Mouse (Mus musculus): ENCODE measurements at regions not wholly inside any gene's neighbourhood (a gene's known extent, or its start where the extent isn't known, plus 50 kb on each side); places are given as distances from the start of the nearest gene placed in this dataset.
"Not testable (repeated sequence)": the region's sequence is repeated elsewhere in the genome, so short reads cannot be mapped to it uniquely, and the experiment has no call there.

DNA sequence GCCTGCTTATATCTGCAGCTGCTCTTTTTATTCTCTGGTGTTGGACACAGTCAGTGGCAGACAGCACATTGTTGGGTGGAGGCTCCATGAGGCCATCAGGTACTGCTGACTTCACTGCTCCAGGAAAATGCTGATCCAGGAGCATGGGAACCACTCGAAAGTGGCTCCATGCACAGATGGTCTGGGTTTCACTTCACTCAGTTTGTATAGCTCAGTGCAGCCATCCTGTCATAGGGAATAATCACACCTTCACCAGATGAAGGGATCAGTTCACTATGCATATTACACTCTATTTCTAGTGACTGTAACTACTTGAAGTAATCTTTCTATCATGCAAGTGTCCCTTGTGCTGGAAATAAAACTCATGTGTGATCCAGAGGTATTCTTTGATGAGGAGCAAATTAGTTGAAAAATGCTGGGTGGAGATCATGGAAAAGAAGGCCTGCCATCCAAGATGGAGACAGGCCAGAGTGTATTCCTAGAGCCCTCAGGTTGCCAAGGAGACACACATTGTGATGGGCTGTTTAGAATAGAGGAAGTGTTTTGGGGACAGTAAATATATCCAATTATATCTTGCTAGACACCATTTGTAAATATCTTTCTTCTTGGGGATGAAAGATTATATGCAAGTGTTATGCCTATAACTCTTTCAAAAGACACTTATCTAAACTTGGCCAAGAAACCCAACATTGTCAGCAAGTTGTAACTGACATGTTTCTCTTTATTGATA lies 103.7 kb upstream of the Arhgap42 start:
- DNase-seq (ENCODE audit: low read depth): no peak

DNA sequence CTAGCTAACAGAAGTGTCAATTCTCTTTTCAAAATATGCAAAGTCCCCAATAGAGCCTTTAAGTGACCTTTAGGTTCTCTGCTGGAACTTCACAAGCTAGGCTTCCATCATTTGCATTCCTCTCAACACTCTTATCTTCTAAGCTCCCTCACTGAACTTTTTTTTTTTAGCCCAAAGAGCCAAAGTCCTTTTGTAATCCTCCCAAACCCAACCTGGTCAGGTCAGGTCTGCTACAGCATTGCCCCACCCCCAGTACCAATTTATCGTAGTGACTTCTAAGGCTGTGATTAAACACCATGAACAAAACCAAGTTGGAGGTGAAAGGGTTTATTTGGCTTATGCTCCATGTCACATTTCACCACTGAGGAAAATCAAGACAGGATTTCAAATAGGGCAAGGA lies 79.7 kb upstream of the Arhgap42 start:
- DNase-seq (ENCODE audit: low read depth): no peak

DNA sequence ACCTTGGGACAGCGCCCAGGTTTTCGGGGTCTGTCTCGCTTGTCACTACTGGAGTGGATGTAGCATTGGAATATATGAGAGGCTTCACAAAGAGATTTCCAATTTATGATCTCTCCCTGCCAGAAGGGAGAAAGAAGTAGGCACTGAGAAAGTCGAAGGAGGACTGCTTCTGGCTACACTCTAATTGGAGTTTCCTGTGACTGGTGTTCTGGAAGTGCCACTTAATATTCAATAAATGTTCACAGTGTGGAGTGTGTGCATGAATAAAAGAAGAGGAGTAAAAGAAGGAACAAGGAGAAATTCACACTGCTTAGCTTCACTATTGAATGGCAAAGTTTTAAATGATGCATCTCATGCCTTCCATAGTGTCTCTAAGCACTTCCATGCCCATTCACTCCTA lies 77.1 kb upstream of the Arhgap42 start:
- no peak for DNase-seq (ENCODE audit: low read depth)

DNA sequence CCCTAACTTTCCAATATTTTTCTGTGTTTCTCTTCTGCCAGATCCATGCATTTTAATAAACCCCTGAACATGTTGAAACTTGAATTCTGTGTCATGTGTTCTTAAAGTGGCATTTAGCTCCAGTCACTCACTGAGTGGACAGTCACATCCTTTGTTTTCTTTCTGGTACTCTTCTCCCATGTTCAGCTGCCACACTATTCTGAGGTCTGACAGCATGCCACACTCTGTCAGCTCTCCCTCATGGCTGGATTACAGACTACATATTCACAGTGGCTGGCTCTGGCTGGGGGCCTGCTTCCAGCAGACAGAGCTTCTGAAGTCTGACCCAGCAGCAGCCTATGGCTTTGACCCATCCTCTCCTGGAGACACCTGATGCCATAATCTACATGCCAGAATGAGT lies 73.4 kb upstream of the Arhgap42 start:
- DNase-seq (ENCODE audit: low read depth): no peak

DNA sequence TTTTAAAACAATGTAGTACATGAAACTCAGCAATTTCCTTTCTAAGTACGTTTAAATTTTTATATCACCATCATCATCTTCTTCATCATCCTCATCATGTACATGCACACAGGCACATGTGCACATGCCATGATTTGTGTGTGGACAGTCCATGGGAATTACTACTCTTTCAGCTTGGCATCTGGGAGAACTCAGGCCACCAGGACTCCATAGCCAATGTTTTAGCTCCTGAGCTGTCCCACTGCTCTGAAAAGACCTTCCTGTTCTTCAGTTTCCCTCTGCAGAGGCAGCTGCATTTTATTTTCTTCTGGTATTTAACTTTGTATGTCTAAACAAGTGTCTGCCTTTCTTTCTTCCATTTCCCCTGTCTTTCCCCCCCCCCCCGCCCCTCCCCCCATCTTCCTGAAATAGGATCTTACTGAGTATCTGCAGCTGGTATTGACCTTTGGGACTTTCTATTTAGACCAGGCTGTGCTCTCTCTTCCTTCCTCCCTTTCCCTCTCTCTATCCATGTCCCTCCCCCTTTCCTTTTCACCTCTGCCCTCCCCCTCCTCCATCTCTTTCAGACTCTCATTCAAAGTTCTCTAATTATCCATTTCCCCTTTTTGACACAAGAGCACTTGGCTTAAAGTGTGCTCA lies 72.8 kb upstream of the Arhgap42 start:
- DNase-seq (ENCODE audit: low read depth): no peak

DNA sequence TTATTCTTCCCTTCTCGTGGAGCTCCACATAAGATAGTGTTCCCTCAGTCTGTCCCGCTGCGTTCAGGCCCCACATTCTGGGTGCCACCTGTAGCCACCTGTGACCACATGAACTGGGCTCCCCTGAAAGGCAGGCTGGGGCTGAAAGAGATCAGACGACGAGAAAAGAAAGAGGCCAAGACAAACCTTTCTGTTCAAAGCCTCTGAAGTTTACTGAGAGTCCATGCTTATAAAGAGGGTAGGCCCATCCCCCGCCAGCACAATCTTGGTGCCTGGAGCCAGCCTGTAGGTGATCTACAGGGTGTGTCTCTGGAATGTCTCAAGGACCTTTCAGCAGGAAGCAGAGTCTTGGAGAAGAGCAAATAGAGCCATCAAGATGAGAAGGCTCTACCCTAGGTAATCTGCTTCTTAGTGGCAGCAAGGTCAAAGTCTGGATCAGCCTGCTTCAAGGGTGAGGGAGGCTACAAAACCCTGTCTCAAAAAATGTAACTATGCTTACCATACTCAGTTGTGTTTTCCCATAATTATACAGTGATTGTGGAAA lies 72.2 kb upstream of the Arhgap42 start:
- not testable (repeated sequence) for DNase-seq (ENCODE audit: low read depth)

DNA sequence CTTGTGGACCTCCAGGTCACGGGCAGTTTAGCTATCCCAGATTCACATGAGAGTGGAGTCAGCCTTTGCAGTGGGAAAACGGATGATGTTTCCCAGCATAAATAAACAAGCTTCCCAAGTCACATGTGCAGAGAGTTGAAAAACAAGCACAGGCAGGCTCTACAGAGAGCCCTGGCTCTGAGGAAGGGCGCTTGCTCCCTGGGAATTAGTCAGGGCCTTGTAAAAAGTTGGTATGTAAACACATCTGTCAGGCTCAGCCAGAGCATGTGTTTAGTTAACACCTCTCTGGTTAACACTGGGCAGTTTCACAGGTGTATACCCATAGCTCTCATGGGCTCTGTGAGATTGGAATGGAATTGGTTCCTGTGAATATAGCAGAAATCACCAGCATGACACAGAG lies 51.9 kb upstream of the Arhgap42 start:
- DNase-seq (ENCODE audit: low read depth): no peak

DNA sequence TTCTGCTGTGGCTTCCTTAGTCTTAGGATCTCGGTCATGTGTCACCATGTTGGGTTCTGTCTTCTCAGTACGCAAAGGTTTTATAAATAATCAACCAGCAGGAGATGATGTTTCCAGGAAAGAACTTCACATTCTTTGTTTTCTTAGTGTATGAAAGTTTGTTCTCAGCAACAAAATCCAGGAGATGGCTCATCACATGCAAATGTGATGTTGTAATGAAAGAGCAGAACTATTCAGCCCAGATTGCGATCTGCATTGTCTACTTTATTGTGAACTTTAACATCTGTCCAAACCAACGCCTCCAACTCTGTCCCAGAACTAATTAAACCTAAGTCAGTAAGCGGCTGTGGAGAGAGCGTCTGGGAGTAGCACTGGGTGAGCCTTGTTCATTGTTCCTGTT lies 50.7 kb upstream of the Arhgap42 start:
- DNase-seq (ENCODE audit: low read depth): no peak
